Mouse (Mus musculus): ENCODE data around the gene Fbxl14.

The Fbxl14 gene

GRCm38 (mm10) chr6:119472135-119472534 is 7.3 kb upstream of the Fbxl14 start:
- DNase-seq = peak; percentile 72

GRCm38 (mm10) chr6:119472705-119473104 is 6.8 kb upstream of the Fbxl14 start:
- DNase-seq = no peak

- no peak for DNase-seq
Measured at GRCm38 (mm10) chr6:119473446-119473845, 6.0 kb upstream of the Fbxl14 start.

- DNase-seq = no peak
Measured at GRCm38 (mm10) chr6:119473992-119474391, 5.5 kb upstream of the Fbxl14 start.

- DNase-seq = no peak
Measured at GRCm38 (mm10) chr6:119475988-119476387, 3.5 kb upstream of the Fbxl14 start.

- no peak for DNase-seq
Measured at GRCm38 (mm10) chr6:119477686-119478310, 1.7 kb upstream of the Fbxl14 start.

GRCm38 (mm10) chr6:119478560-119479342 is 717 bp upstream of the Fbxl14 start:
- peak; percentile 86 for DNase-seq

GRCm38 (mm10) chr6:119479876-119480705 is 623 bp downstream of the Fbxl14 start:
- peak; percentile 49 for DNase-seq

- DNase-seq = peak; percentile 11
Measured at GRCm38 (mm10) chr6:119480706-119481331, 1.4 kb downstream of the Fbxl14 start.

GRCm38 (mm10) chr6:119481741-119482390 is 2.4 kb downstream of the Fbxl14 start:
- peak; percentile 49 for DNase-seq

GRCm38 (mm10) chr6:119482958-119483600 is 3.6 kb downstream of the Fbxl14 start:
- DNase-seq = peak; percentile 67

GRCm38 (mm10) chr6:119485486-119485885 is 6.0 kb downstream of the Fbxl14 start:
- no peak for DNase-seq

- peak; percentile 48 for DNase-seq
Measured at GRCm38 (mm10) chr6:119486381-119487084, 7.1 kb downstream of the Fbxl14 start.

- no peak for DNase-seq
Measured at GRCm38 (mm10) chr6:119487085-119487458, 7.6 kb downstream of the Fbxl14 start.

GRCm38 (mm10) chr6:119487619-119488018 is 8.2 kb downstream of the Fbxl14 start:
- DNase-seq = peak; percentile 42

GRCm38 (mm10) chr6:119489765-119490164 is 10.3 kb downstream of the Fbxl14 start:
- DNase-seq = peak; percentile 50

GRCm38 (mm10) chr6:119490549-119490948 is 11.1 kb downstream of the Fbxl14 start:
- no peak for DNase-seq

- DNase-seq = no peak
Measured at GRCm38 (mm10) chr6:119491006-119491405, 11.5 kb downstream of the Fbxl14 start.

GRCm38 (mm10) chr6:119491997-119492629 is 12.6 kb downstream of the Fbxl14 start:
- DNase-seq = no peak

GRCm38 (mm10) chr6:119492630-119493014 is 13.2 kb downstream of the Fbxl14 start:
- DNase-seq = no peak

GRCm38 (mm10) chr6:119499271-119499670 is 19.8 kb downstream of the Fbxl14 start:
- peak; percentile 75 for DNase-seq
